Mouse (Mus musculus) forebrain, embryonic 15.5 days (tissue): Measurements from ENCODE around the gene Gm8871. TPM values are rescaled to one million over a fixed set of nuclear protein-coding genes. Genes with fewer than 3 reads are reported as not detected.
"Not testable (repeated sequence)": the region's sequence is repeated elsewhere in the genome, so short reads cannot be mapped to it uniquely, and the experiment has no call there.

Experiments
- ATAC-seq: fragments of 200-750 bp; cut with Nextera tagmentation; replicated peaks from 2 replicates; pipeline ENCODE4 v1.8.0; 2017; ENCODE audit warnings: mild to moderate bottlenecking, moderate TSS enrichment, moderate library complexity
- H3K27ac ChIP-seq: fragments of 300-500 bp; sonication (generic); replicated peaks from 2 replicates; pipeline ENCODE4 v1.5.1; 2015; ENCODE audit warnings: mild to moderate bottlenecking, inconsistent platforms
- H3K27me3 ChIP-seq: fragments of 300-500 bp; sonication (generic); 2 replicates; pipeline ENCODE4 v1.6.1; 2015; ENCODE audit warnings: inconsistent platforms
- H3K36me3 ChIP-seq: fragments of 300-500 bp; sonication (generic); 2 replicates; pipeline ENCODE4 v1.6.1; 2015; ENCODE audit warnings: mild to moderate bottlenecking, inconsistent platforms
- H3K4me1 ChIP-seq: fragments of 300-500 bp; sonication (generic); 2 replicates; pipeline ENCODE4 v1.6.1; 2015; ENCODE audit warnings: inconsistent platforms
- H3K4me2 ChIP-seq: fragments of 300-500 bp; sonication (generic); replicated peaks from 2 replicates; pipeline ENCODE4 v1.6.1; 2015; ENCODE audit warnings: mild to moderate bottlenecking, inconsistent platforms
- H3K4me3 ChIP-seq: fragments of 300-500 bp; sonication (generic); 2 replicates; pipeline ENCODE4 v1.5.1; 2015; ENCODE audit warnings: mild to moderate bottlenecking, inconsistent platforms
- H3K9ac ChIP-seq: fragments of 300-500 bp; sonication (generic); replicated peaks from 2 replicates; pipeline ENCODE4 v1.6.1; 2015; ENCODE audit warnings: mild to moderate bottlenecking, inconsistent platforms
- H3K9me3 ChIP-seq: fragments of 300-500 bp; sonication (generic); 2 replicates; pipeline ENCODE4 v1.6.1; 2016; ENCODE audit warnings: inconsistent platforms
- WGBS: fragments of 180-500 bp; shearing (Covaris S2); methylation state at CpG from one replicate; pipeline ENCODE4 v1.1.7; 2015; ENCODE audit warnings: mixed read lengths; 5-methylcytosine and 5-hydroxymethylcytosine counted together
- polyA plus RNA-seq: library from polyadenylated mRNA; unstranded; fragments of >200 nt; fragmentation: Nextera tagmentation; extraction: Ambion mirVana; gene quantifications from 2 replicates; pipeline ENCODE4 v1.2.1, GENCODE M21; 2015

The Gm8871 gene
- not detected in 2 replicates for polyA plus RNA-seq

DNA sequence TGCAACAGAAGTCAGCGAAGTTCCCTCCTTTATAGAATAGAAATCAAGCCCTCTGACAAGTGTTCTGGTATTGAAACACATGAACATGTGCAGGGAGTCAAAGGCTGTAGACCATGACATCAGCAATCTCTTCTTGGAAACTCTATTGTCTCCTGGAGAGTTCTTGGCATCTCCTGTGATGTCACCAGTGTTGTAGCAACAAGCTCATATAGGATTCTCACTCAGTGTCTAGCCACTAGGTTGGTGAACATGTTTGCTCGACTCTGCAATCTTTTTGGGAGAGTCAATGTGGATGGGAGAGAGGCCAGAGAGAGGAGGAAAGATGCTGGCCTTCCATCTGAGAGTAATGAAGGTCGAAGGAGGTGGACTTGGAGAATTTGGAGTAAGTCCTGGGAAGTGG lies at the start of gene Gm8871, which contains the start of gene Gm8857:
Gm8871 (plus strand) TSS at position 301 of the 400 bp plus-strand sequence.
Gm8857 (plus strand) TSS at position 303 of the 400 bp plus-strand sequence.
- not testable (repeated sequence) for H3K4me2 ChIP-seq, H3K27me3 ChIP-seq, H3K9ac ChIP-seq, H3K9me3 ChIP-seq, H3K4me3 ChIP-seq, H3K27ac ChIP-seq, H3K36me3 ChIP-seq, H3K4me1 ChIP-seq, ATAC-seq
- 49% methylated on average over 3 of the region's 3 CpGs for WGBS

DNA sequence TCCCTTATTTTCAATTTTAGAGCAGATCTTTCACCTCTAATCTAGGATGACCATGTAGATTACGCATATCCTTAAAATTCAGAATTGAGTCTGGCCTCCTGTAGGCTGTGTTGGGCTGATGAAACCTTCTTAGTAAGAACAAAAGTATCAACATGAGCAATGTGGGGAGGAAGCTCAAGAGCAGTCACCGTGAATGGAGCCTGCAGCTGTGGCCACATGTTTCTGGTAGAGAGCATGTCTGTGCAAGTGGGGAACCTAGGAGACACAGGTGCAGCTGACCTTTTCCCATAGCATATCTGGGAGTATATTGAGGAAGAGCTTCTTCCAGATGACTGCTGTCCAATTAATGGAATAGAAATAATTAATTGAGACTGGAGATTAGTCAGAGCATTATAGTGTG lies 5.9 kb downstream of the Gm8871 start:
- ATAC-seq, H3K36me3 ChIP-seq: not testable (repeated sequence)
- 77% methylated on average over 2 of the region's 2 CpGs for WGBS

GRCm38 (mm10) chr5:10958057-10958456 lies 10.5 kb downstream of the Gm8871 start:
- H3K27me3 ChIP-seq, H3K4me1 ChIP-seq, H3K36me3 ChIP-seq, H3K27ac ChIP-seq, ATAC-seq, H3K9me3 ChIP-seq, H3K9ac ChIP-seq, H3K4me3 ChIP-seq, H3K4me2 ChIP-seq: not testable (repeated sequence)
- 82% methylated on average over 7 of the region's 8 CpGs for WGBS

More for the DNA sequence above, 5.9 kb downstream of the Gm8871 start:
- H3K9ac ChIP-seq, H3K4me3 ChIP-seq, H3K27me3 ChIP-seq, H3K4me2 ChIP-seq, H3K9me3 ChIP-seq, H3K4me1 ChIP-seq, H3K27ac ChIP-seq: not testable (repeated sequence)

Other genes starting within 250 kb of the Gm8871 start
- gene Gm8857, start within 50 bp of the Gm8871 start, polyA plus RNA-seq, result not detected in 2 replicates
- gene Gm8879, start 179.8 kb downstream of the Gm8871 start, polyA plus RNA-seq, result not detected in 2 replicates
- gene Gm5861, start 235.3 kb downstream of the Gm8871 start, polyA plus RNA-seq, result not detected in 2 replicates